In genomic region chr2:26481724-26482495, GRCm38 (mm10) we compare ENCODE assay signal across 10 mouse cellular contexts. TPM values are rescaled to one million over a fixed set of nuclear protein-coding genes. Genes with fewer than 3 reads are reported as not detected.
DNase-seq lines count a peak whose midpoint lies in the region; ATAC-seq and TF ChIP-seq lines count a peak whose summit lies in the region.
"Had no signal": no experiment of that assay in that cellular context is flagged by ENCODE, and none has a peak within 500 bp of the region (broad histone marks: within the 10 kb centered on the region; RNA-seq: fewer than 3 reads in every experiment).

No protein-coding gene starts in this region.

- H3K36me3 ChIP-seq in midbrain, embryonic 10.5 days = peaks cover 85% of the 10 kb centered on the region
- H3K36me3 ChIP-seq in midbrain, embryonic 16.5 days (ENCODE audit: control insufficient read depth, insufficient read depth, low read length) = no peaks in the 10 kb centered on the region
- H3K36me3 ChIP-seq in liver, embryonic 14.5 days (replicated peaks; ENCODE audit: control insufficient read depth, insufficient read depth, low read depth) = no peaks in the 10 kb centered on the region
- peaks cover 32% of the 10 kb centered on the region for H3K36me3 ChIP-seq in stomach, embryonic 16.5 days (ENCODE audit: control insufficient read depth, insufficient read depth, low read length)

- H3K27me3 ChIP-seq in midbrain, embryonic 10.5 days (ENCODE audit: low read depth, poor library complexity, severe bottlenecking) = no peaks in the 10 kb centered on the region
- no peaks in the 10 kb centered on the region for H3K27me3 ChIP-seq in midbrain, embryonic 16.5 days (ENCODE audit: control insufficient read depth, insufficient read depth, low read depth, low read length)
- no peaks in the 10 kb centered on the region for H3K27me3 ChIP-seq in liver, embryonic 14.5 days (ENCODE audit: control insufficient read depth, insufficient read depth, low read length)
- H3K27me3 ChIP-seq in stomach, embryonic 16.5 days (ENCODE audit: control insufficient read depth, insufficient read depth, low read length) = no peaks in the 10 kb centered on the region

- ATAC-seq in midbrain, embryonic 16.5 days = no peak
- peak; percentile 22; the same call in 1 of the 2 replicates for ATAC-seq in liver, embryonic 14.5 days (ENCODE audit: insufficient read depth)
- ATAC-seq in stomach, embryonic 16.5 days (ENCODE audit: insufficient read depth, low FRiP score) = peak; percentile 81
- no peak for ATAC-seq in megakaryocyte, adult 5-6 weeks (ENCODE audit: poor library complexity, severe bottlenecking)
- ATAC-seq in granulocyte monocyte progenitor cell, adult 5-6 weeks (replicated peaks; ENCODE audit: poor library complexity, severe bottlenecking) = no peak

- no peak overlapping the region for H3K9ac ChIP-seq in midbrain, embryonic 16.5 days (ENCODE audit: low read depth, low read length)
- H3K9ac ChIP-seq in liver, embryonic 14.5 days (replicated peaks) = no peak overlapping the region
- peak overlapping the region; percentile 44; the same call in 1 of the 2 replicates for H3K9ac ChIP-seq in stomach, embryonic 16.5 days (ENCODE audit: low read length)

- no peak overlapping the region for H3K4me2 ChIP-seq in midbrain, embryonic 16.5 days (ENCODE audit: low read length)
- no peak overlapping the region for H3K4me2 ChIP-seq in liver, embryonic 14.5 days (ENCODE audit: low read depth)
- H3K4me2 ChIP-seq in stomach, embryonic 16.5 days (ENCODE audit: low read depth, low read length) = peak overlapping the region; percentile 26; the same call in 1 of the 2 replicates
- H3K4me2 ChIP-seq: heart, embryonic 11.5 days had no signal

- H3K4me3 ChIP-seq in midbrain, embryonic 10.5 days = no peak overlapping the region
- no peak overlapping the region for H3K4me3 ChIP-seq in midbrain, embryonic 16.5 days (ENCODE audit: low read depth, low read length)
- no peak overlapping the region for H3K4me3 ChIP-seq in liver, embryonic 14.5 days (ENCODE audit: insufficient read depth in 1 of 2, low read depth in 2 of 2, low read length in 2 of 2)
- H3K4me3 ChIP-seq in stomach, embryonic 16.5 days (replicated peaks; ENCODE audit: low read length) = no peak overlapping the region; the same call in 1 of the 2 replicates

- no peaks in the 10 kb centered on the region for H3K9me3 ChIP-seq in midbrain, embryonic 10.5 days (replicated peaks)
- H3K9me3 ChIP-seq in midbrain, embryonic 16.5 days (replicated peaks; ENCODE audit: control insufficient read depth, low read length, poor library complexity, severe bottlenecking) = no peaks in the 10 kb centered on the region
- no peaks in the 10 kb centered on the region for H3K9me3 ChIP-seq in liver, embryonic 14.5 days (ENCODE audit: control insufficient read depth, low read length)
- no peaks in the 10 kb centered on the region for H3K9me3 ChIP-seq in stomach, embryonic 16.5 days (replicated peaks; ENCODE audit: control insufficient read depth, low read length)

- WGBS in midbrain, embryonic 10.5 days = 87% methylated on average over 10 of the region's 10 CpGs
- 82% methylated on average over 10 of the region's 10 CpGs for WGBS in midbrain, embryonic 16.5 days
- 49% methylated on average over 10 of the region's 10 CpGs for whole genome bisulfite sequencing in liver, embryonic 14.5 days (ENCODE audit: insufficient replicate concordance)
- WGBS in stomach, embryonic 16.5 days = 57% methylated on average over 10 of the region's 10 CpGs

- TF ChIP-seq CTCF in liver, embryonic 14.5 days (IDR thresholded peaks at IDR 0.05; ENCODE audit: low read depth) = no peak

- DNase-seq in midbrain, embryonic 10.5 days (ENCODE audit: low spot score) = no peak
- DNase-seq in kidney, adult 8-10 months = peak; percentile 95
- DNase-seq in liver, embryonic 14.5 days (ENCODE audit: low read depth in 3 of 3, low spot score in 3 of 3) = no peak
- no peak for DNase-seq in right cerebral cortex, adult 2 months (ENCODE audit: low spot score in 2 of 2)
- DNase-seq: right cerebral cortex, postnatal 25 days had no signal

- no peak for TF ChIP-seq EP300 in liver, embryonic 14.5 days (IDR thresholded peaks at IDR 0.05; ENCODE audit: low read depth)

- H3K27ac ChIP-seq in midbrain, embryonic 10.5 days (replicated peaks) = peak overlapping the region; percentile 56; the same call in 1 of the 2 replicates
- no peak overlapping the region for H3K27ac ChIP-seq in midbrain, embryonic 16.5 days (ENCODE audit: low read length)
- no peak overlapping the region for H3K27ac ChIP-seq in liver, embryonic 14.5 days
- H3K27ac ChIP-seq in stomach, embryonic 16.5 days (ENCODE audit: low read length) = peak overlapping the region; percentile 83

- H3K4me1 ChIP-seq in midbrain, embryonic 10.5 days = peaks cover 81% of the 10 kb centered on the region
- peaks cover 32% of the 10 kb centered on the region for H3K4me1 ChIP-seq in midbrain, embryonic 16.5 days (ENCODE audit: control insufficient read depth, insufficient read depth, low read length)
- peaks cover 0 to 8% of the 10 kb centered on the region in 2 experiments; a peak in 2 of 4 replicates for H3K4me1 ChIP-seq in liver, embryonic 14.5 days (replicated peaks; ENCODE audit: control insufficient read depth in 2 of 2, insufficient read depth in 2 of 2, low read length in 1 of 2)
- peaks cover 48% of the 10 kb centered on the region for H3K4me1 ChIP-seq in stomach, embryonic 16.5 days (ENCODE audit: control insufficient read depth, insufficient read depth, low read length)

RNA-seq across cellular contexts. Expression of gene Notch1, which starts 34.6 kb away (rescaled TPM):
- polyA plus RNA-seq in midbrain, embryonic 10.5 days (2016; fragmentation: Nextera tagmentation; extraction: Ambion mirVana) = 30.1 and 38.3 TPM in 2 replicates
- polyA plus RNA-seq in midbrain, embryonic 16.5 days (2015; fragmentation: Nextera tagmentation; extraction: Ambion mirVana) = 10.7 and 11.4 TPM in 2 replicates
- 1.7 and 1.8 TPM in 2 replicates for polyA plus RNA-seq in liver, embryonic 14.5 days (2012; rRNA removed)
- polyA plus RNA-seq in liver, embryonic 14.5 days (2014; fragmentation: Nextera tagmentation; extraction: Ambion mirVana) = 2.1 and 2.3 TPM in 2 replicates
- 14.1 and 15.4 TPM in 2 replicates for polyA plus RNA-seq in stomach, embryonic 16.5 days (2015; fragmentation: Nextera tagmentation; extraction: Ambion mirVana)
- 37.6 and 43.0 TPM in 2 replicates for total RNA-seq in megakaryocyte, adult 5-6 weeks (2015)
- total RNA-seq in megakaryocyte, adult 5-6 weeks (2017) = 22.3 and 48.3 TPM in 2 replicates
- total RNA-seq in granulocyte monocyte progenitor cell, adult 5-6 weeks (2014; fragmentation: Nextera tagmentation) = 19.2 and 22.6 TPM in 2 replicates
- 8.1 and 8.5 TPM in 2 replicates for total RNA-seq in granulocyte monocyte progenitor cell, adult 5-6 weeks (2017)

RNA-seq across cellular contexts. Expression of gene Sec16a, which starts 36.9 kb away (rescaled TPM):
- 21.4 and 28.7 TPM in 2 replicates for polyA plus RNA-seq in midbrain, embryonic 10.5 days (2016; fragmentation: Nextera tagmentation; extraction: Ambion mirVana)
- polyA plus RNA-seq in midbrain, embryonic 16.5 days (2015; fragmentation: Nextera tagmentation; extraction: Ambion mirVana) = 18.7 and 20.4 TPM in 2 replicates
- polyA plus RNA-seq in liver, embryonic 14.5 days (2012; rRNA removed) = 9.4 and 10.5 TPM in 2 replicates
- 9.3 and 10.7 TPM in 2 replicates for polyA plus RNA-seq in liver, embryonic 14.5 days (2014; fragmentation: Nextera tagmentation; extraction: Ambion mirVana)
- polyA plus RNA-seq in stomach, embryonic 16.5 days (2015; fragmentation: Nextera tagmentation; extraction: Ambion mirVana) = 28.2 and 31.5 TPM in 2 replicates
- 41.6 and 43.9 TPM in 2 replicates for total RNA-seq in megakaryocyte, adult 5-6 weeks (2015)
- 31.1 and 34.6 TPM in 2 replicates for total RNA-seq in megakaryocyte, adult 5-6 weeks (2017)
- total RNA-seq in granulocyte monocyte progenitor cell, adult 5-6 weeks (2014; fragmentation: Nextera tagmentation) = 42.3 and 47.0 TPM in 2 replicates
- 29.8 and 32.5 TPM in 2 replicates for total RNA-seq in granulocyte monocyte progenitor cell, adult 5-6 weeks (2017)

Comparison
In these comparisons a context has a peak if more than half of its experiments do, and no peak if none do; other contexts are left out.
1. H3K27ac ChIP-seq: peak in midbrain, embryonic 10.5 days (single experiment) and stomach, embryonic 16.5 days (single experiment); none in midbrain, embryonic 16.5 days (single experiment) and liver, embryonic 14.5 days (single experiment).
2. DNase-seq: peak in kidney, adult 8-10 months (2 of 2); none in midbrain, embryonic 10.5 days (single experiment), liver, embryonic 14.5 days (0 of 3) and right cerebral cortex, adult 2 months (0 of 2).
3. ATAC-seq: peak in liver, embryonic 14.5 days (single experiment) and stomach, embryonic 16.5 days (single experiment); none in midbrain, embryonic 16.5 days (single experiment), megakaryocyte, adult 5-6 weeks (single experiment) and granulocyte monocyte progenitor cell, adult 5-6 weeks (single experiment).